Mouse (Mus musculus): ENCODE measurements at regions not wholly inside any gene's neighbourhood (a gene's known extent, or its start where the extent isn't known, plus 50 kb on each side); places are given as distances from the start of the nearest gene placed in this dataset.

DNA sequence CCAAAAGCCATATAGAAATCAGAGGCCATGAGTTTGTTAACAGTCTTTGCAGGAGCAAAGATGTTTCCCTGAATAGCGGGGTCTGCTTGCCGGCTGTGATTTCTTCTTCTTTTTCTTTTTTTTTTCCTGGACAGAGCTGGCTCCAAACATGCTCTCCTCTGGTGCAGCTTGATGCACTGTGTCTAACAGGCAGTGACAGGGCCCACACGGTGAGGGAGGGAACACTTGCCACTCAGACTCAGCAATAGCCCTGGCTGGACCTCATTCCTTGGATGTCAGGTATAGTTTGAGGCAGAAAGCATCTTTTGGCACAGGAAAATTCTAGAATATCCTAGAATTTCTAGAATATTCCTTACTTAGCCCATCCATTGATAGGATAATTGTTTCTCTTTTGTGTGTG, 199.6 kb downstream of the Map2k4 start:
- H3K9ac ChIP-seq = no peak overlapping the region
- no peaks in the 10 kb centered on the region for H3K4me1 ChIP-seq (replicated peaks; ENCODE audit: control insufficient read depth, insufficient read depth, low read length)
- no peaks in the 10 kb centered on the region for H3K9me3 ChIP-seq (ENCODE audit: control insufficient read depth, low read length)
- DNase-seq (ENCODE audit: low spot score) (no peak), ATAC-seq (ENCODE audit: low FRiP score) (no peak)
- no peaks in the 10 kb centered on the region for H3K36me3 ChIP-seq (replicated peaks; ENCODE audit: control insufficient read depth, insufficient read depth)
- WGBS = 73% methylated on average over 3 of the region's 3 CpGs
- H3K27ac ChIP-seq = no peak overlapping the region
- H3K4me2 ChIP-seq (replicated peaks) = no peak overlapping the region
- no peak overlapping the region for H3K4me3 ChIP-seq (replicated peaks; ENCODE audit: low read length)
- no peaks in the 10 kb centered on the region for H3K27me3 ChIP-seq (ENCODE audit: control insufficient read depth, insufficient read depth, low read length)

DNA sequence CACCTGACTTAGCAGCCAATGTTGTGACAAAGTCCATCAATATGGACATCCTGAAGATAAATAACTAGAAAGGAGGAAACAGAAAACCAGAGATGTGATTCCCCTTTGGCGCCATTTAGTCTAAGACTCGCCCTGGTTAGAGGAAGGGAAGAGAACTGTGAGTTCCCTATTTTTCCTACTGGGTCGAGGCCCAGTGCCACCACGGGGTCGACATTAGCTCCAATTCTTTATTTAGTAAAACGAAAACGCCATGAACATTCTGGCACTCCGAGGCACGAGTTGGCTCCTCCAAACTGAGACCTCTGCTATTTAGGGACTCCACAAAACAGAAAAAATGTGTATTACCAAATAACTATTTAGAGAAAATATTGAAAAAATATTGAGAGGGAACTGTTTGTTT, 220.3 kb downstream of the Map2k4 start:
- Histone ChIP-seq H3K27me3 (ENCODE audit: control insufficient read depth, insufficient read depth, low read length) (no peaks in the 10 kb centered on the region), H3K4me2 (replicated peaks) (no peak overlapping the region), H3K9ac (no peak overlapping the region), H3K36me3 (replicated peaks; ENCODE audit: control insufficient read depth, insufficient read depth) (no peaks in the 10 kb centered on the region), H3K9me3 (ENCODE audit: control insufficient read depth, low read length) (no peaks in the 10 kb centered on the region), H3K27ac (no peak overlapping the region), H3K4me1 (replicated peaks; ENCODE audit: control insufficient read depth, insufficient read depth, low read length) (no peaks in the 10 kb centered on the region), H3K4me3 (replicated peaks; ENCODE audit: low read length) (no peak overlapping the region)
- no peak for DNase-seq (ENCODE audit: low spot score)
- 89% methylated on average over 9 of the region's 9 CpGs for WGBS
- no peak for ATAC-seq (ENCODE audit: low FRiP score)

DNA sequence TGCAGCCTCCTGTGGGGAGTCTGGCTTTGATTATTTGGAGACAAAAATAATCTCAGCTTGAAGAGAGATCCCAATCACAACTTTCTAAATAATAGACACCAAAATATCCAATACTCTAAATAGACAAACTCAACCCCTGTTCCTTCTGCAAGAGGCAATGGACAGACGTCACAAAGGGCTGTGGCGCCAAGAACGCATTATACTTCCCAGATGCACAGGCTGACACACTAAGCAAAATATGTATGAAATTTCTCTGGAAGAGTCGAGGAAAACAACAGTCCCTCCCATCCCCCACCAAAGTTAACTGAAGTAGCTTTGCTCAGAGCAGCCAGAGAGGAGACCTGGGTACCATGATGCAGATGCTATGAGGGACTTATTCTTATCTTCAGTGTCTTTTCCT, 229.9 kb downstream of the Map2k4 start:
- H3K4me1 ChIP-seq (replicated peaks; ENCODE audit: control insufficient read depth, insufficient read depth, low read length) = no peaks in the 10 kb centered on the region
- ATAC-seq (ENCODE audit: low FRiP score) = no peak
- DNase-seq (ENCODE audit: low spot score) = no peak
- 84% methylated on average over 4 of the region's 4 CpGs for WGBS
- H3K27ac ChIP-seq = no peak overlapping the region
- H3K36me3 ChIP-seq (replicated peaks; ENCODE audit: control insufficient read depth, insufficient read depth) = no peaks in the 10 kb centered on the region
- no peak overlapping the region for H3K9ac ChIP-seq
- no peaks in the 10 kb centered on the region for H3K9me3 ChIP-seq (ENCODE audit: control insufficient read depth, low read length)
- H3K4me3 ChIP-seq (replicated peaks; ENCODE audit: low read length) = no peak overlapping the region
- no peak overlapping the region for H3K4me2 ChIP-seq (replicated peaks)
- no peaks in the 10 kb centered on the region for H3K27me3 ChIP-seq (ENCODE audit: control insufficient read depth, insufficient read depth, low read length)

DNA sequence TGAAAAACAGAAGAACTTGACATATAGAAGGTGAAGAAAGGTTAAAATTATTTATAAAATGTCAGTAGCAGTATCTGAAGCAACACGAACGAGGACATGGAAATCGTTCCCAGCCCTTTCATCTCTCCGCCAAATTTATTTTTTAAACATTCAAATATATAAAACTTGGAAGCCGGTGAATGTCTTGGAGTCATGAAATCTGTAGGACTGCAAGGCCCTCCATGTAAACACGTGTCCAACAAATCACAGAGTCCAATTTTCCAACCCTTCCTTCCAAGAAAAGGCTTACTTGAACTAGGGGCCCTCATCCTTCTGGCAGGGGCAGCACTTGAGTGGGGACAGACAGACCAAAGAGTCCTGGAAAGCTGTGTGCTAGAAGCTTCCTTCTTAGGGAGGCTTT, 237.0 kb downstream of the Map2k4 start:
- 89% methylated on average over 6 of the region's 6 CpGs for WGBS
- H3K9me3 ChIP-seq (ENCODE audit: control insufficient read depth, low read length) = no peaks in the 10 kb centered on the region
- H3K36me3 ChIP-seq (replicated peaks; ENCODE audit: control insufficient read depth, insufficient read depth) = no peaks in the 10 kb centered on the region
- ATAC-seq (ENCODE audit: low FRiP score) = no peak
- H3K27me3 ChIP-seq (ENCODE audit: control insufficient read depth, insufficient read depth, low read length) = no peaks in the 10 kb centered on the region
- no peak overlapping the region for H3K4me3 ChIP-seq (replicated peaks; ENCODE audit: low read length)
- no peak overlapping the region for H3K27ac ChIP-seq
- no peak overlapping the region for H3K9ac ChIP-seq
- H3K4me1 ChIP-seq (replicated peaks; ENCODE audit: control insufficient read depth, insufficient read depth, low read length) = no peaks in the 10 kb centered on the region
- H3K4me2 ChIP-seq (replicated peaks) = no peak overlapping the region
- no peak for DNase-seq (ENCODE audit: low spot score)

DNA sequence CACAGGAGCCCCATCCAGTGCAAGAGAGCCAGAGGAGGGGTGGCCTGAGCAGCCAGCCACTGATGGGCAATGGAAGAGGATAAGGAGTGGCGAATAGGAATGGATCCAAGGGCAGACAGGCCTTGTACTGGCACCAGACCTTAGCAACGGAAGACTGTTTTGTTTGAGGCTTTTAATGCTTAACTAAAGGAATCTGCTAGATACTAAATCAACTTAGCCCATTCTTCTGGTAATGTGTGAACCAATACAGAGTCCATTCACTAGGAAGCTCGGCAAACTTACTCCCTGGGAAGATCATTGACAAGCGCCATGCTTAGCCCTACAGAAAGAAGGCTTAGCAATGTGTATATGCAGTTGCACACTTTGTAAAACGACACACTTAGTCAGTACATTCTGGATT, 243.8 kb downstream of the Map2k4 start:
- DNase-seq (ENCODE audit: low spot score) (no peak), ATAC-seq (ENCODE audit: low FRiP score) (no peak)
- 69% methylated on average over 5 of the region's 5 CpGs for WGBS
- Histone ChIP-seq H3K9me3 (ENCODE audit: control insufficient read depth, low read length) (no peaks in the 10 kb centered on the region), H3K27ac (no peak overlapping the region), H3K4me3 (replicated peaks; ENCODE audit: low read length) (no peak overlapping the region), H3K9ac (no peak overlapping the region), H3K36me3 (replicated peaks; ENCODE audit: control insufficient read depth, insufficient read depth) (no peaks in the 10 kb centered on the region), H3K4me2 (replicated peaks) (no peak overlapping the region), H3K27me3 (ENCODE audit: control insufficient read depth, insufficient read depth, low read length) (no peaks in the 10 kb centered on the region), H3K4me1 (replicated peaks; ENCODE audit: control insufficient read depth, insufficient read depth, low read length) (no peaks in the 10 kb centered on the region)

DNA sequence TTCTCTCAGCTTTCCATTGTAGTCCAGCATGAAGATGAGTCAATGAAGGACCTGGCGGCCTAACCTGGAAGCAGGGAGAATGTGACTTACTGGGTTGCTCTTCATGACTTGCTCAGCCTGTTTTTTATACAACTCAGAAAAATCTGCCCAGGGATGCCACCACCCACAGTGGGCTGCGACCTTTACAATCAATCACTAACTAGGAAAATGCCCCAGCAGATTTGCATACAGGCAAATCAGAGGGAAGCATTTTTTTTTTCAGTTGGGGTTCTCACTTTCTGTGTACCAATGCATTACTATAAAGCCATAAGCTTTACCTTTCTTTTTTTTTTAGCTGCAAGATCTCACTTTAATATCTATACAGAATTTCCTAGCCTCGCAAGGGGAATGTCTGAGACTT, 244.5 kb downstream of the Map2k4 start:
- no peak overlapping the region for H3K4me3 ChIP-seq (replicated peaks; ENCODE audit: low read length)
- no peaks in the 10 kb centered on the region for H3K27me3 ChIP-seq (ENCODE audit: control insufficient read depth, insufficient read depth, low read length)
- H3K36me3 ChIP-seq (replicated peaks; ENCODE audit: control insufficient read depth, insufficient read depth) = no peaks in the 10 kb centered on the region
- 73% methylated on average over 3 of the region's 3 CpGs for WGBS
- ATAC-seq (ENCODE audit: low FRiP score) (no peak), DNase-seq (ENCODE audit: low spot score) (no peak)
- H3K9ac ChIP-seq = no peak overlapping the region
- no peaks in the 10 kb centered on the region for H3K9me3 ChIP-seq (ENCODE audit: control insufficient read depth, low read length)
- no peak overlapping the region for H3K4me2 ChIP-seq (replicated peaks)
- H3K4me1 ChIP-seq (replicated peaks; ENCODE audit: control insufficient read depth, insufficient read depth, low read length) = no peaks in the 10 kb centered on the region
- H3K27ac ChIP-seq = no peak overlapping the region

DNA sequence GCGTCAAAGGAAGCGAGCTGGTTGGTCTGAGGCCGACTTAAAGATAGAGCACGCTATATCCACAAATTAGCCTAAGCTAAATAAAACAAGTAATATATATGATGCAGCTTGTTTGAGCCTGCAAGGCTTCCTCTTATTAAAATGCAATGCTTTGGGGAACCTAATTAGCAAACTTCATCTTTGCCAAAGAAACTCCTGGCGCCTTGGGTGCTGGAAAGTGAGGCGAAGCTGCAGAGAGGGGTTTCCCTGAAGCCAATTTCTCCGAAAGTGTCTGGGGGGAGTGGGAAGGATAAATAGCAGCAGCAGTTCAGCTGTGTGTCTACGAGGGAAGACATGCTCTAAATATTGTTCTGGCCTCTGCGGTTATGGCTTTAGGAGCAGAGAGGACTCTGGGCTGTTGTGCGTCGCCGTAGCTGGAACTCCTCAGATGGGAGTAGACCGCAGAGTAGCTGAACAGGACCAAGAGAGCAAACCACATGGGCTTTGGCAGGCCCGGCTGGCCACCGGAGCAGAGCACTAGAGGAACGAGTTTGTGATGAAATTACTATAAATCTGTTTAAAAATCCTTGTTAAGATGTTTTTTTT, 251.0 kb downstream of the Map2k4 start:
- no peak overlapping the region for H3K9ac ChIP-seq
- H3K4me3 ChIP-seq (replicated peaks; ENCODE audit: low read length) = no peak overlapping the region
- no peaks in the 10 kb centered on the region for H3K36me3 ChIP-seq (replicated peaks; ENCODE audit: control insufficient read depth, insufficient read depth)
- H3K27me3 ChIP-seq (ENCODE audit: control insufficient read depth, insufficient read depth, low read length) = no peaks in the 10 kb centered on the region
- H3K4me2 ChIP-seq (replicated peaks) = no peak overlapping the region
- 89% methylated on average over 16 of the region's 16 CpGs for WGBS
- H3K27ac ChIP-seq = no peak overlapping the region
- no peaks in the 10 kb centered on the region for H3K9me3 ChIP-seq (ENCODE audit: control insufficient read depth, low read length)
- DNase-seq (ENCODE audit: low spot score) (no peak), ATAC-seq (ENCODE audit: low FRiP score) (no peak)
- no peaks in the 10 kb centered on the region for H3K4me1 ChIP-seq (replicated peaks; ENCODE audit: control insufficient read depth, insufficient read depth, low read length)

DNA sequence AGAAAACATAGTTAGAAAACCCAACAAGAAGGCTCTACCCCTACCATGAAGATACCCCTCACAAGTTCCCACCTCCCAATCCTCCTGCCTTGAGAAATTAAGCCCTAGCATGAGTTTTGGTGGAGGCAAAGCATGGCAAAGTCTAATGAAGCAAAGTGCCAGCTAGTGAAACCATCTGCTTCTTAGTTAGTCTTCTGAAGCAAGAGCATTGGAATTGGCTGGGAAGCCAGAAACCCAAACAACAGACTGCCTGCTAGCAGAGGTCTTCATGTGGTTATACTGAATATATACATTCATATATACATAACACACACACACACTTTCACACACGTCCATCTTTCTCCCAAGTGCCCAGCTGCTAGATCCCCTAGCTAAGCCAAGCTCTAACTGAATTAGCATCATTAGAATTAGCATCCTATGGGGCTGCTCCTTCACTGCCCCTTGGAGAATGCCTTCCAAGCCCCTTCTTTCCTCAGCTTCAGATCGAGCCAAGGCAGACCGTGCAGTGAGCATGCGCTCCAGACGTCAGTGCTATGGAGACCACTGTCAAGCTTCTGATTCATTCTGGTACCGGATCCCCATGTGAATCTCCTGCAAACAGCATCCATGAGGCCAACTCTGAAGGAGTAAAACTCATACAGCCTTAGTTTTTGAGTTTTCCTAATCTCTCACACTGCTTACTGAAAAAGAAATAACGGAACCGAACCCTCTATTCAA, 252.2 kb downstream of the Map2k4 start:
- no peak for ATAC-seq (ENCODE audit: low FRiP score)
- H3K9ac ChIP-seq = no peak overlapping the region
- whole genome bisulfite sequencing = 89% methylated on average over 8 of the region's 8 CpGs
- no peaks in the 10 kb centered on the region for H3K9me3 ChIP-seq (ENCODE audit: control insufficient read depth, low read length)
- H3K27me3 ChIP-seq (ENCODE audit: control insufficient read depth, insufficient read depth, low read length) = no peaks in the 10 kb centered on the region
- H3K4me3 ChIP-seq (replicated peaks; ENCODE audit: low read length) = no peak overlapping the region
- no peak for DNase-seq (ENCODE audit: low spot score)
- H3K4me1 ChIP-seq (replicated peaks; ENCODE audit: control insufficient read depth, insufficient read depth, low read length) = no peaks in the 10 kb centered on the region
- H3K4me2 ChIP-seq (replicated peaks) = no peak overlapping the region
- H3K27ac ChIP-seq = no peak overlapping the region
- no peaks in the 10 kb centered on the region for H3K36me3 ChIP-seq (replicated peaks; ENCODE audit: control insufficient read depth, insufficient read depth)

DNA sequence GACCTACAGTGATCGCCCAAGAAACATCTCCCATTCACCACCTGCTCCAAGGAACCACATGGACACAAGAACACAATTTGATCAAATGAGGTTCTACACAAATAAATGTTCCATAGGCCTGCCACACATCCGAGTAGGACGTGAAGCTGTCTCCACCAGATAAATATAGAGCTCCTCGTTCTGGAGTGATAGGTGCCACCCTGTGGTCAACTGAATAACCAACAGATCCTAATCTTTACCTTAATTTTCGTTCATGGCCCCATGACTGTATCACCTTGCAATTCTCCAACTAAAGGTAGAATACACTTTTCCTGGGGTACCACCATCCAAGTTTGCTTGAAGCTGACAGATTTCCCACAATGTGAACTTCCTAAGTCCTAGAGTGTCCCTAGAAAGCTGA, 257.4 kb downstream of the Map2k4 start:
- 82% methylated on average over 5 of the region's 5 CpGs for WGBS
- Histone ChIP-seq H3K4me2 (replicated peaks) (no peak overlapping the region), H3K4me1 (replicated peaks; ENCODE audit: control insufficient read depth, insufficient read depth, low read length) (no peaks in the 10 kb centered on the region), H3K27ac (no peak overlapping the region), H3K36me3 (replicated peaks; ENCODE audit: control insufficient read depth, insufficient read depth) (no peaks in the 10 kb centered on the region), H3K4me3 (replicated peaks; ENCODE audit: low read length) (no peak overlapping the region), H3K9ac (no peak overlapping the region), H3K9me3 (ENCODE audit: control insufficient read depth, low read length) (no peaks in the 10 kb centered on the region), H3K27me3 (ENCODE audit: control insufficient read depth, insufficient read depth, low read length) (no peaks in the 10 kb centered on the region)
- DNase-seq (ENCODE audit: low spot score) = no peak
- ATAC-seq (ENCODE audit: low FRiP score) = no peak

All from hindbrain, embryonic 14.5 days (tissue).